Mouse (Mus musculus) embryonic facial prominence, embryonic 12.5 days (tissue): ENCODE data around the gene Aldh3b1. TPM values are rescaled to one million over a fixed set of nuclear protein-coding genes. Genes with fewer than 3 reads are reported as not detected.
A peak's percentile ranks its signal among the peaks of the same experiment; 100 is the strongest.
"Not testable (repeated sequence)": the region's sequence is repeated elsewhere in the genome, so short reads cannot be mapped to it uniquely, and the experiment has no call there.

Experiments
- ATAC-seq: fragments of 200-750 bp; cut with Nextera tagmentation; 2 replicates; pipeline ENCODE4 v1.8.0; 2017; ENCODE audit not compliant: insufficient number of reproducible peaks, insufficient read depth, low FRiP score, low TSS enrichment
- H3K27ac ChIP-seq: fragments of 300-500 bp; sonication (generic); 2 replicates; pipeline ENCODE4 v1.5.1; 2016; ENCODE audit warnings: mild to moderate bottlenecking
- H3K27me3 ChIP-seq: fragments of 300-500 bp; sonication (generic); 2 replicates; pipeline ENCODE4 v1.6.1; 2016; ENCODE audit warnings: mild to moderate bottlenecking, moderate library complexity
- H3K36me3 ChIP-seq: fragments of 300-500 bp; sonication (generic); 2 replicates; pipeline ENCODE4 v1.6.1; 2016; ENCODE audit warnings: mild to moderate bottlenecking
- H3K4me1 ChIP-seq: fragments of 300-500 bp; sonication (generic); 2 replicates; pipeline ENCODE4 v1.6.1; 2016
- H3K4me2 ChIP-seq: fragments of 300-500 bp; sonication (generic); replicated peaks from 2 replicates; pipeline ENCODE4 v1.6.1; 2016; ENCODE audit warnings: mild to moderate bottlenecking, moderate library complexity
- H3K4me3 ChIP-seq: fragments of 300-500 bp; sonication (generic); 2 replicates; pipeline ENCODE4 v1.5.1; 2016; ENCODE audit warnings: mild to moderate bottlenecking
- H3K9ac ChIP-seq: fragments of 300-500 bp; sonication (generic); 2 replicates; pipeline ENCODE4 v1.6.1; 2016; ENCODE audit warnings: mild to moderate bottlenecking, moderate library complexity
- H3K9me3 ChIP-seq: fragments of 300-500 bp; sonication (generic); 2 replicates; pipeline ENCODE4 v1.6.1; 2016; ENCODE audit warnings: mild to moderate bottlenecking, moderate library complexity
- WGBS: fragments of 180-500 bp; shearing (Covaris S2); methylation state at CpG from one replicate; pipeline ENCODE4 v1.1.7; 2016; 5-methylcytosine and 5-hydroxymethylcytosine counted together
- polyA plus RNA-seq: library from polyadenylated mRNA; unstranded; fragments of >200 nt; fragmentation: Nextera tagmentation; extraction: Ambion mirVana; gene quantifications from 2 replicates; pipeline ENCODE4 v1.2.1, GENCODE M21; 2016

Aldh3b1 gene
- polyA plus RNA-seq, 1 experiment from 2014 or later, result 0.91 TPM

DNA sequence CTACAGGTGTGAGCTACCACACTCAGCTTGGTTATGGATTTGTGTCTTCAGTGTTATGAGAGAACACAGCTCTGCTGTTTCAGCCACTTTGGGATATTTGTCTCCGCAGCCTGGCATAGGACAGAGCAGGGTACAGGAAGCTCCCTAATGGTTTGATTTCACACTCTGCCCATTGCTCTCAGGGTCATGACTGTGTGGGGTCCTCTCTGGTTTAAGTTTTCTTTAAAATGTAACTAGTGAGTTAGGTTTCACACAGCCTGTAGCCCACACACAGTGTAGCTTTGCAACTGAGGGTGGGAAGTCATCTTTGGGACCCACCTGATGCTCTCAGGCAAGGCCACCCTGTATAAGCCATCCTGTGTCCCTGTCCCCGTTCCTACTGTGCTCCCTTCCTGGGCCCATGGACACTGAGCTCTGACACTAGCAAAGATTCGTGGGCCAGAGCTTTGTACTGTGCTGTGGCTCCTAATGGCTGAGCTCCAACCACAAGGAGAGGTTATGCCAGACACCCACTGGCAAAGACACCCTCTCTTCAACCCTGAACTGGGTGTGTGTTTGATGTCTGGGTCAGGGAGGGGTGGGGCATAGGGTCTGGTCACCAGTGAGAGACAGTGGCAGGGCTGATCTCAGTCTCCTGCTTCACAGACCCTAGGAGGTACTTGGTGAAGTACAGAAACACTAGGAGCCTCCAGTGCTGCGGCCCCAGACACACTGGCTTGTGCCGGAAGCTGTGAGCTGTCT is 27.9 kb upstream of the Aldh3b1 start:
- not testable (repeated sequence) for H3K27ac ChIP-seq, H3K4me3 ChIP-seq, H3K4me2 ChIP-seq, H3K4me1 ChIP-seq, ATAC-seq, H3K9ac ChIP-seq, H3K36me3 ChIP-seq, H3K27me3 ChIP-seq, H3K9me3 ChIP-seq
- 77% methylated on average over 5 of the region's 5 CpGs for WGBS

DNA sequence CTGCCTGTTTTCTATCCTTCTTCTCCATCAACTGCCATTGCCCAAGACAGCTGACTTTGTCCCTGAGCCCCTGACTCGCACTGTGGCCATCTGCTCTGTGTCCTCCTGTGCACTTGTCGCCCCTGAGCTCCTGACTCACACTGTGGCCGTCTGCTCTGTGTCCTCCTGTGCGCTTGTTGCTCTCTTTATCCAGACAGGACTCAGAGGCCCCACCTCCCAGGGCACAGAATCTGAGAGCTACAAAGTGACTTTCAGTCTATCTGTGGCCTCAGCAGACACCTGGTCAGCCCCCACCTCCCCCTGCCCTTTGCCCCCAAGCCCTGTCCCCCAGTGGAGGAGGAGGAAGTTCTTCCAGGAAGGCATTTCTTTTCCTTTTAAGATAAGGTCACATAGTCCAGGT is 26.2 kb upstream of the Aldh3b1 start:
- Histone ChIP-seq H3K9me3 (no peaks in the 10 kb centered on the region), H3K27me3 (no peaks in the 10 kb centered on the region), H3K4me3 (no peak overlapping the region), H3K4me2 (no peak overlapping the region), H3K9ac (no peak overlapping the region), H3K36me3 (no peaks in the 10 kb centered on the region), H3K4me1 (no peaks in the 10 kb centered on the region), H3K27ac (no peak overlapping the region)
- no peak for ATAC-seq
- 61% methylated on average over 4 of the region's 4 CpGs for WGBS

DNA sequence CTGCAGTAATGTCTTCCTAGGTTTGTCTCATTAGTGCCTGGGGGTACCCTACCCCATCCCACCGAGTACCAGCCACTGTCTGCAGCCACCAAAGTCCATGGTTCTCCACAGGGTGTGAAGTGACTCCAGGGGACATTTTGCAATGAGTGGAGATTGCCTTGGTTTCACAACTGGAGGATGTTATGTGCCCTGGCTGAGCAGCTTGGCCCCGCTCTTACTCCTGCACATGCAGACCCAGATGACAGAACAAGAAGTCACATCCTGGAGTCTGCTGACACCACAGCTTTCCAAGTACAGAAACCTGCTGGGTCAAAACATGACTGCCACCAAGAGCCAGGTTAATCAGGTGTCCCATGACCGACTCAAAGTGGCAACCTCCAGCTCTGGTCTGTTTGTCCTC is 25.4 kb upstream of the Aldh3b1 start:
- no peak overlapping the region for H3K4me2 ChIP-seq
- no peak overlapping the region for H3K9ac ChIP-seq
- H3K27me3 ChIP-seq, result no peaks in the 10 kb centered on the region
- H3K4me1 ChIP-seq, result no peaks in the 10 kb centered on the region
- H3K9me3 ChIP-seq, result no peaks in the 10 kb centered on the region
- WGBS, result 82% methylated on average over 3 of the region's 3 CpGs
- H3K27ac ChIP-seq, result no peak overlapping the region
- H3K4me3 ChIP-seq, result no peak overlapping the region
- no peaks in the 10 kb centered on the region for H3K36me3 ChIP-seq
- no peak for ATAC-seq

DNA sequence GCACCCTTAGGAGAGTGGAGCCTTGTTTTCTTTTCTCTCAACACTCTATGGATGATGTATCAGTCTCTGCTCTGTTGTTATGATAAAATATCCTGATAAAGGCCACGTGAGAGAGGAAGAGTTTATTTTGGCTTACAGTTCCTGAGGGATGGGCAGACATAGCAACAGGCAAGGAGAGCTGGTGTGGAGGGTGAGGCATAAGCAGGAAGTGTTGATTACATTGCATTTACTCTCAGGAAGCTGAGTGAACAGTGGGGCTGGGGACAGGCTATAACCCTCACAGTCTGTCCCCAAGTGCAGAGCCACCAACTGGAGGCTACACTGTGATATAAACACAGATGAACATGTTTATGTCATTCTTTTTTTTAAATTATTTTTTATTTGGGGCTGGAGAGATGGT is 22.5 kb upstream of the Aldh3b1 start:
- WGBS, result 46% methylated on average over 1 of the region's 1 CpGs
- H3K9me3 ChIP-seq, result no peaks in the 10 kb centered on the region
- no peak overlapping the region for H3K4me3 ChIP-seq
- no peak overlapping the region for H3K27ac ChIP-seq
- no peaks in the 10 kb centered on the region for H3K4me1 ChIP-seq
- H3K27me3 ChIP-seq, result no peaks in the 10 kb centered on the region
- H3K36me3 ChIP-seq, result no peaks in the 10 kb centered on the region
- H3K9ac ChIP-seq, result no peak overlapping the region
- ATAC-seq, result no peak
- no peak overlapping the region for H3K4me2 ChIP-seq

DNA sequence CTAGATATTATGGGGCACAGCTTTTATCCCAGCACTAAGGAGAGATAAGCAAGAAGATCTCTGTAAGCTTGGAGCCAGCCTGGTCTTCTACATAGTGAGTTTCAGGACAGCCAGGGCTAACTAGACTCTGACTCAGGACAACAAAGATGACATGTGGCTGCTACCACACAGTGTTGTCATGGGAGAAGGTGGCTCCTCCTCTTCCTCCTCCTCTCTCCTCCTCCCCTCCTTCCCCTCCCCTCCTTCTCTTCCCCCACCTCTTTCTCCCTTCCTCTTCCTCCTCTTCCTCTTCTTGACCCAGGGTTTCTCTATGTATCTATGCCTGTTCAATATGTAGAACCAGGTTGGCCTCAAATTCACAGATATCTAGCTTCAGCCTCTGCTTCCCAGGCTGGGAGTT is 21.9 kb upstream of the Aldh3b1 start:
- Histone ChIP-seq H3K27me3 (no peaks in the 10 kb centered on the region), H3K36me3 (no peaks in the 10 kb centered on the region), H3K9ac (no peak overlapping the region), H3K9me3 (no peaks in the 10 kb centered on the region), H3K4me3 (no peak overlapping the region), H3K4me2 (no peak overlapping the region), H3K27ac (no peak overlapping the region), H3K4me1 (no peaks in the 10 kb centered on the region)
- ATAC-seq, result no peak

DNA sequence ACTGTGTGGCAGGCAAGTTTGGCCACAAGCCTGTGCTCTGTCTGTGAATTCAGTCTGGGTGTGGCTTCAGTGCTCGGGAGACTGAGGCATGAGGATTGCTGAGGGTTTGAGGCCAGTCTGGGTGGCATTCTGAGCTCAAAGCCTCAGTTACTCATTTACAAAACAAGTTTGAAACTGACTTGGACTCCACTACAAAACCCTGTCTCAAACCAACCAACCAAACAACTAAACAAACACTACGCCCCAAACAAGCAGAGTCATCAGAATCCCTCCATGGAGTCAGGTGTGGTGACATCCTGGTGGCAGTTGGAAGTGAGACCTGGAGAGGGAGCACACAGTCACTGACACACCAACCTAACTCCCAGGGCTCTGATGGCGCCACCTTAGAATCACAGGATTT is 20.7 kb upstream of the Aldh3b1 start:
- Histone ChIP-seq H3K9ac (no peak overlapping the region), H3K27ac (no peak overlapping the region), H3K36me3 (no peaks in the 10 kb centered on the region), H3K4me2 (no peak overlapping the region), H3K4me3 (no peak overlapping the region), H3K27me3 (no peaks in the 10 kb centered on the region), H3K9me3 (no peaks in the 10 kb centered on the region), H3K4me1 (no peaks in the 10 kb centered on the region)
- no peak for ATAC-seq
- 84% methylated on average over 3 of the region's 3 CpGs for WGBS

DNA sequence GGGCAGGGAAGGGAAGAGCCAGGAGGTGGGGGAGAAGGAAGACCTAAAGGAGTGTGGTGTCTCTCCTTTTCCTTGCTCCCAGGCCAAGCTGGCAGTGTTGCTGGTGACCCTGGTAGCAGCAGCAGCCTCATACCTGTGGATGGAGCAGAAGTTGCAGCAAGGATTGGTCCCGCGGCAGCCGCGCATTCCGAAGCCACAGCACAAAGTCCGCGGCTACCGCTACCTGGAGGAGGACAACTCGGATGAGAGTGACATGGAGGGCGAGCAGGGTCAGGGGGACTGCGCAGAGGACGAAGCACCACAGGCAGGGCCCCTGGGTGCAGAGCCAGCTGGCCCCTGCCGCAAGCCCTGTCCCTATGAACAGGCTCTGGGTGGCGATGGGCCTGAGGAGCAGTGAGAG is 18.9 kb upstream of the Aldh3b1 start:
- Histone ChIP-seq H3K27me3 (no peaks in the 10 kb centered on the region), H3K4me3 (no peak overlapping the region), H3K4me1 (no peaks in the 10 kb centered on the region), H3K27ac (no peak overlapping the region), H3K4me2 (no peak overlapping the region), H3K9ac (no peak overlapping the region), H3K9me3 (no peaks in the 10 kb centered on the region), H3K36me3 (no peaks in the 10 kb centered on the region)
- WGBS, result 70% methylated on average over 14 of the region's 14 CpGs
- ATAC-seq, result no peak

DNA sequence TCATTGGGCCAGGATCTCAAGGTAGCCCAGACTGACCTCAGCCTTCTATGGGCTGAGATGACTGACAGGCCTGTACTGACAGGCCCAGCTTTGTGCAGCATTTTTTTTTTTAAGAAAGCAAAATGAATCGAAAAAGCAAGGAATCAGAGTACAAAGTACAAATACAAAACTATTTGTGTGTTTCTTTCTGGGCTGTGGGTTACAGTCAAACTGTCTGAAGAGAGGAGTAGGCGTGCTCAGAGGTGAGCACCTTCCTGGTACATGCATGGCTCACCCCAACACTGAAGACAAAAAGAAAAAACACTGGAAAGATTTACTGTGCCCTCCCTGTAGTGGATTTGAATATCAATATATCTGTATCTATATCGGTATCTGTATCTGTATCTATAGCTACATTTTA is 18.2 kb upstream of the Aldh3b1 start:
- Histone ChIP-seq H3K4me2 (no peak overlapping the region), H3K4me3 (no peak overlapping the region), H3K36me3 (no peaks in the 10 kb centered on the region), H3K9ac (no peak overlapping the region), H3K27me3 (no peaks in the 10 kb centered on the region), H3K4me1 (no peaks in the 10 kb centered on the region), H3K27ac (no peak overlapping the region), H3K9me3 (no peaks in the 10 kb centered on the region)
- no peak for ATAC-seq
- 72% methylated on average over 3 of the region's 3 CpGs for WGBS

DNA sequence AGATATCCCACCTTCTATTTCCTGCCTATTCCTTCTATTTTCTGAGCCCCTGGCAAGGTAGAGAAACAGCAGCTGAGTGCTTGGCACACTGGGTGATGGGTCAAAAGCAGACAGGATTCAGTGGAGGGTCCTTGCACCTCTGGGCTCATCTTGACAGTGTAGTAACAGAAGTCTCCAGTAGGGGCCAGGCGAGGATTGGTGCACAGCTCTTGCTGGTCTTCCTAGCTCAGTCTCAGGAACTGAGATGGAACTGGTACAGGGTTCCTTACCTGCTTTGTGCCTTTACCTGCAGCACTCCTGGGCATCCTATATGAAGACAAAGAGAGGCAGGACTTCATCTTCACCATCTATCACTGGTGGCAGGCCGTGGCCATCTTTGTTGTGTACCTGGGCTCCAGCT is 17.1 kb upstream of the Aldh3b1 start:
- Histone ChIP-seq H3K27me3 (no peaks in the 10 kb centered on the region), H3K4me2 (no peak overlapping the region), H3K9me3 (no peaks in the 10 kb centered on the region), H3K4me1 (no peaks in the 10 kb centered on the region), H3K4me3 (no peak overlapping the region), H3K9ac (no peak overlapping the region), H3K27ac (no peak overlapping the region), H3K36me3 (no peaks in the 10 kb centered on the region)
- WGBS, result 18% methylated on average over 2 of the region's 2 CpGs
- no peak for ATAC-seq

DNA sequence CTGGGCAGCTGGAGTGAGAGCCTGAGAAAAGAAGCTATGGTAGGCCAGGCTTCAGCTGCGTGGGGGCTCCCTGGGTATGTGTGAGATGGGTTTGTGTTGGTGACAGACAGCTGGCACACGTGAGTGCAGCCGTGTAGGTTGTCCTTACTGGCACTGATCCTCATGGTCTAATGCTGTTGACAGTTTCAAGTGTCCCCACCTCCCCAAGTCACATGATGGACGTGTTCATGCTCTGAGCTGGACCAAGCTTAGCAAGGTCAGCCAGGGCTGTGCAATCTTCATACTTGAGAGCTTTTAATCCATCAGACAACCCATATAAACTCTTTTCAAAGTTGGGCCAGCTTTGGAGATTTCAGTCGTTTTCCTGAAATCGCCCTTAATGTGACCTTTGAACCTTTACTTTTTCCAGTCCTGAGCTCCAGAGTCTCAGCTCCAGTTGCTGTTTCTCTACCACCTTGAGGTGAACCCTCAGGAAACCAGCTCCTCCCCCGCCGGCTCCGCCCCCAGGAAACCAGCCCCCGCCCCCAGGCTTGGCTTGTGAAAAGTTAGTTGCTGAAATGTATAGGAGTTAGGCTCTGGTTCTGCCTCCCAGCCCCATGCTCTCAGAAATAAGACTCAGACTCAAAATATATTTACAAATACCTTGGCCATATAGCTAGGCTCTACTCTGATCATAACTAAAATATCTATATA is 16.4 kb upstream of the Aldh3b1 start:
- no peaks in the 10 kb centered on the region for H3K36me3 ChIP-seq
- no peaks in the 10 kb centered on the region for H3K27me3 ChIP-seq
- H3K9me3 ChIP-seq, result no peaks in the 10 kb centered on the region
- no peak overlapping the region for H3K4me3 ChIP-seq
- 32% methylated on average over 10 of the region's 10 CpGs for WGBS
- H3K27ac ChIP-seq, result no peak overlapping the region
- H3K4me1 ChIP-seq, result no peaks in the 10 kb centered on the region
- no peak for ATAC-seq
- no peak overlapping the region for H3K4me2 ChIP-seq
- H3K9ac ChIP-seq, result no peak overlapping the region

DNA sequence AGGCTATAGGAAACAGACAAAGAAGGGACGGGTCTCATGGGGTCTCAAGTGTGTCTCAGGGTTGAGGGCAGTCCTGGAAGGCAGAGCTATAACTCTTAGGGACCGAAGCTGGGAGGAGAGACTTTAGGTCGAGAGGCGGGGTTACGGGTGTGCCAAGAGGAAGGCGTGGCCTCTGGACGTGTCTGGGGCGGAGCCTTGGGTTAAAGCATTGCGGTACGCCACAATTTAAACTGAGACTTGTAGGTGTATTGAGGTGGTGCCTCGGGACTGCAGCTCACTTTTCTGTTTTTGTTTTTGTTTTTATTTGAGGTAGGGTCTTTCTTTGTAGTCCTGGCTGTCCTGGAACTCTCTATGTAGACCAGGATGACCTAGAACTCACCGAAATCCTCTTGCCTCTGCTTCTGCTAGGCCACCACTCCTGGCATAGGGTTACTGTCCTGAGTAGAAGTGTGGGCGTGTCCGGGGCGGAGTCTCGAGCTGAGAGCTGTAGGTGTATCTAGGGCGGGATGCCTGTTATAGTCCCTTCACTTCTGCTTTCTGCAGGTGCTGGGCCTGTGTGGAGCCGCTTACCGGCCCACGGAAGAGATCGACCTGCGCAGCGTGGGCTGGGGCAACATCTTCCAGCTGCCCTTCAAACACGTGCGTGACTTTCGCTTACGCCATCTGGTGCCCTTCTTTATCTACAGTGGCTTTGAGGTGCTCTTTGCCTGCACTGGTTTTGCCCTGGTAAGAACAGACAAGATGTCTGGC is 13.6 kb upstream of the Aldh3b1 start:
- H3K27me3 ChIP-seq, result no peaks in the 10 kb centered on the region
- no peak overlapping the region for H3K4me3 ChIP-seq
- H3K4me2 ChIP-seq, result 0 out of 2 replicates have a peak overlapping the region, but pooled peaks have one; percentile 20
- no peak overlapping the region for H3K9ac ChIP-seq
- no peak for ATAC-seq
- no peaks in the 10 kb centered on the region for H3K36me3 ChIP-seq
- H3K27ac ChIP-seq, result no peak overlapping the region
- WGBS, result 17% methylated on average over 27 of the region's 27 CpGs
- H3K4me1 ChIP-seq, result no peaks in the 10 kb centered on the region
- H3K9me3 ChIP-seq, result no peaks in the 10 kb centered on the region

DNA sequence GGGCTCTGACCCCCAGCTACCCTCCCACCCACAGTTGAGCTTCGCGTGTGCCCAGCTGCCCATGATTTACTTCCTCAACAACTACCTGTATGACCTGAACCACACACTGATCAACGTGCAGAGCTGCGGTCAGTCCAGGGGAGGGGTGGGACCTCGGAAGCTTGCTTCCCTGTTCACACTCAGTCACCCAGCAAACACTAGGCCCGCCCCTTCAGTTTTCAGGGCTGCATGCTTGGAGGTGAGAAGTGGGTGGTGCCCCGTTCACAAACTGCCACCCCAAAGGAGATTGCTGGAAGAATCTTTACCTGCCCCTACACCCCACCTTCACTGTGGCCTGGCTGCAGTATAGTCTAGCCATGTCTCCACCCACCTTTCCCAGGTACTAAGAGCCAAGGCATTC is 12.7 kb upstream of the Aldh3b1 start:
- no peak overlapping the region for H3K4me2 ChIP-seq
- 85% methylated on average over 7 of the region's 7 CpGs for WGBS
- no peaks in the 10 kb centered on the region for H3K9me3 ChIP-seq
- no peaks in the 10 kb centered on the region for H3K36me3 ChIP-seq
- no peak for ATAC-seq
- no peaks in the 10 kb centered on the region for H3K27me3 ChIP-seq
- H3K4me3 ChIP-seq, result no peak overlapping the region
- no peak overlapping the region for H3K9ac ChIP-seq
- H3K27ac ChIP-seq, result no peak overlapping the region
- no peaks in the 10 kb centered on the region for H3K4me1 ChIP-seq
